13 mouse cellular contexts compared by ENCODE assay signal in genomic region chr5:134531585-134531984, GRCm38 (mm10). TPM values are rescaled to one million over a fixed set of nuclear protein-coding genes. Genes with fewer than 3 reads are reported as not detected.
DNase-seq lines count a peak whose midpoint lies in the region; TF ChIP-seq lines count a peak whose summit lies in the region.
"Had no signal": no experiment of that assay in that cellular context is flagged by ENCODE, and none has a peak within 500 bp of the region (broad histone marks: within the 10 kb centered on the region; RNA-seq: fewer than 3 reads in every experiment).

No protein-coding gene starts in this region.

- peak; percentile 66 for DNase-seq in cerebellum, adult 9-11 months
- no peak for DNase-seq in cerebellum, adult 8-10 months
- DNase-seq in lung, postnatal 4 days, result peak; percentile 32 to 47
- DNase-seq in lung, adult 2 months, result no peak
- peak; percentile 56 to 59 for DNase-seq in cerebellum, postnatal 14 days
- DNase-seq in left cerebral cortex, postnatal 4 days, result peak; percentile 71
- DNase-seq in gastrocnemius, adult 2 months, result no peak
- no peak for DNase-seq in kidney, adult 11 months

- H3K4me1 ChIP-seq in lung, adult 2 months (ENCODE audit: control insufficient read depth, insufficient read depth, low read length), result no peaks in the 10 kb centered on the region

- intact Hi-C loops in left cerebral cortex, postnatal 4 days (cut with DNase I), result no loop called here
- intact Hi-C loops in gastrocnemius, adult 2 months (cut with DNase I), result no loop called here

- no peak for TF ChIP-seq CTCF in lung, adult 2 months (IDR thresholded peaks at IDR 0.05; ENCODE audit: insufficient read depth, low read length)
- TF ChIP-seq CTCF in gastrocnemius, adult 2 months (IDR thresholded peaks at IDR 0.05), result no peak

- no peak overlapping the region for H3K4me3 ChIP-seq in lung, adult 2 months (replicated peaks; ENCODE audit: extremely low read depth, low read depth, low read length)
- no peak overlapping the region for H3K4me3 ChIP-seq in gastrocnemius, adult 2 months
- H3K4me3 ChIP-seq: limb, embryonic 15.5 days had no signal

- TF ChIP-seq POLR2A in lung, adult 2 months (IDR thresholded peaks at IDR 0.05; ENCODE audit: borderline replicate concordance, extremely low read depth, low read depth, low read length), result no peak

- WGBS in lung, adult 2 months, result 59% methylated on average over 9 of the region's 9 CpGs

- no peak overlapping the region for H3K27ac ChIP-seq in gastrocnemius, adult 2 months
- H3K27ac ChIP-seq: limb, embryonic 15.5 days had no signal

RNA-seq across cellular contexts. Expression of gene Clip2, which starts 20.6 kb away (rescaled TPM):
- 21.9 and 23.0 TPM in 2 replicates for polyA plus RNA-seq in lung, adult 2 months (2012; rRNA removed)
- 100 to 1,000 TPM; 172 to 179 TPM for total RNA-seq in left cerebral cortex, postnatal 4 days (2021)
- total RNA-seq in gastrocnemius, adult 2 months (2021), result 1 to 10 TPM; 3.0 to 4.2 TPM

RNA-seq across cellular contexts. Expression of gene Syna, which starts 28.4 kb away (rescaled TPM):
- 0.14 and 0.24 TPM in 2 replicates for polyA plus RNA-seq in lung, adult 2 months (2012; rRNA removed)
- not detected for total RNA-seq in left cerebral cortex, postnatal 4 days (2021)
- not detected for total RNA-seq in gastrocnemius, adult 2 months (2021)
- total RNA-seq: gastrocnemius, postnatal 25 days; heart, postnatal 25 days; megakaryocyte progenitor cell, adult 5-6 weeks; neutrophil, adult 5-6 weeks had no signal

RNA-seq across cellular contexts. Expression of gene Rfc2, which starts 49.6 kb away (rescaled TPM):
- polyA plus RNA-seq in lung, adult 2 months (2012; rRNA removed), result 40.8 and 58.3 TPM in 2 replicates
- 10 to 100 TPM; 81.7 to 92.8 TPM for total RNA-seq in left cerebral cortex, postnatal 4 days (2021)
- 10 to 100 TPM; 18.3 to 19.8 TPM for total RNA-seq in gastrocnemius, adult 2 months (2021)

Comparison
In these comparisons a context has a peak if more than half of its experiments do, and no peak if none do; other contexts are left out.
1. DNase-seq: peak in cerebellum, adult 9-11 months (single experiment), lung, postnatal 4 days (2 of 2), cerebellum, postnatal 14 days (2 of 2) and left cerebral cortex, postnatal 4 days (single experiment); none in cerebellum, adult 8-10 months (single experiment), lung, adult 2 months (single experiment), gastrocnemius, adult 2 months (single experiment) and kidney, adult 11 months (single experiment).
2. RNA of gene Clip2, which starts 20.6 kb away (total RNA-seq): 172 to 179 TPM in left cerebral cortex, postnatal 4 days; 3.0 to 4.2 TPM in gastrocnemius, adult 2 months; every median in the first group is over 10 times any median in the second.